Mouse (Mus musculus) cerebellum, postnatal 14 days (tissue): ENCODE measurements around the gene Armcx5.
A peak's percentile ranks its signal among the peaks of the same experiment; 100 is the strongest.
"Not testable (repeated sequence)": the region's sequence is repeated elsewhere in the genome, so short reads cannot be mapped to it uniquely, and the experiment has no call there.

Source experiments
- DNase-seq, 2 experiments: peaks; one replicate each; pipeline ENCODE4 v3.0.0; 2021; ENCODE audit warnings: mixed read lengths in 2 of 2

Armcx5 gene

DNA sequence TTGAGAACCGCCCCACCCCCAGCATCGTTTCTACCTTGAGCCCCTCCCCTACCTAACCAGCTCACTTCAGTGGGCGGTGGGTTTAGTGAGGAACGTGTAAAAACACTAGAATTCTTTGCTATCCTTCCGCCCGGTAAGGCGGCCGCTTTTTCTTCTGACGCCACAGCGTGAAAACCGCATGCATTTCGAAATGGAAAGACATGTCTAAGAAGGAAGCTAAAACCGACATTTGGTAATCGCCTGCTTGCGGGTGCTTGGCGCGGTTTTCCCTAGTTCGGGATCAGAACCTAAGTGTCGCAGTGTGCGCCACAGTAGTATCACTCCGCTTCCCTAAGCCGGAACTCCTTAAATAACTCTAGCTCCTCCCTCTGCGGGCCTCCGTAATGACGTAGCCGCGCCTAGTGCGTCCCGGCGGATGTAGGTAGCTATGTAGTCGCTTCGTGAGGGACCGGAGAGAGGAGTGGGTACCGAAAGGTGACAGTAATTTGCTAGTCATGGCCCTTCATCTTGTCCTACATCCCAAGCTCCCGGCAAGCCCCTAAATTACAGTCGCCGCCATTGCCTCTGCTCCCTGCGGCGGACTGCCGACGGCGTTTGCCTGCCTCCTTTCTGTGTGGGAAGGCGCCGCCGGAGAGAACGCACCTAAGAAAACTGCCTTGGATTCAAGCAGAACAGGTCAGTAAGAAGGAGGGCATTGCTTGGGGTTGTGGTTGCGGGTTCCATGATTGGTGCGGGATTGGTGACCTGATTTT is at the start of gene Armcx5, which contains the start of gene Gprasp1:
Armcx5 (plus strand) TSS at position 430 of the 752 bp plus-strand sequence.
Gprasp1 (plus strand) TSS at position 430 of the 752 bp plus-strand sequence.
- DNase-seq = peak; percentile 87 to 91

DNA sequence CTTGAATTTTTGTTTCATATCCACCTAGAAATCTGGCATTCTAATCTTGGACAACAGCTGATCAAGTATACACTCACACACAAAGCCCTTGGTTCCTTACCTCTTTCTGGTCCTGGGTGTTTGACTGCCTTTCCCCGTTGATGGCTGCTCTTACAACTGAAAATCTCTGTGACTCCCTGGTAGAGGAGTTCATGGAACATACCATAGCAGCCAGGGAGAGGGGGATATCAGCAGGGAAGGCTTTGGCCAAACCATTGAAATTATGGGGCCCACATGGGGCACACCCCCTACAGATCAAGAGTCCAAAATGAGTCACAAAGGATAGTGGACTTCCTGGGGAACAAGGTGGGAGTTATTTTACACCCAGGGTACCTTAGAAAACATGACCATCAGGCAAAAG is 48.9 kb upstream of the Armcx5 start, which contains the start of gene Tcp11x2:
Tcp11x2 (minus strand) TSS at position 158 of the 400 bp plus-strand sequence.
- DNase-seq = no peak

DNA sequence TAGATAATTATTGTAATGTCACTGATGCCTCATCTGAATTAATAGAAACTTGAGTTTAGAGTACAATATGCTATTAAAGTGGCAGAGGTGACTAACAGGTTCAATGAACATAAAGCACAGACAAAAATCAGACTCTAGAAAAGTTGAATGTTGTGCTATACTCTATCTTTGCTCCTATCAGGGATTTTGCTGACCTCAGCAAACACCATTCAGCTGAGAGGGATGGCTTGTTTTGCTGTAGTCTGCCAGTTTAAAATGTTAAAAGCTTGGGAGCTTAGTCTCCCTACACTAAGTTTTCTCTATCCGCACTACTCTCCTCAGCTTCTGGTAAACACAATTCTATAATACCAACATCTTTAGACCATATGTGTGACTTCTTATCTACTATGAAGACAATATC is 39.4 kb upstream of the Armcx5 start:
- DNase-seq = no peak

DNA sequence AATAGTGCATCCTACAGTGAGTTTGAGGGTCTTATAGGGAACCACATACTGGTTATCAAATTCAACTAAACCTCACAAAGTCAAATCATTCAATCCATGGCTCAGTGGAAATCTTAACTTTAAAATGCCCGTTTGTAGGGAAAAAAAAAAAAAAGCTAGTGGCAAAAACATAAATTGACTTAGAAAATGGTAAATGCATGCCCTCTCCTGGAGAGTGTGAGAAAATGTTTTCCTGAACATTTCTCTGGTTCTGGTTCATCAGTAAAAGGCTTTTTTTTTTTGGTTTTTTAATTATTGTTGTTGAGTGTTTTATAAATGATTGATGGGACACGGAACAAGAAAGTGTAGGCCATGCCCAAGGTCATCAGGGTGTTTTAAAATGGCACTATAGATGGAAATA is 38.2 kb upstream of the Armcx5 start:
- no peak for DNase-seq

DNA sequence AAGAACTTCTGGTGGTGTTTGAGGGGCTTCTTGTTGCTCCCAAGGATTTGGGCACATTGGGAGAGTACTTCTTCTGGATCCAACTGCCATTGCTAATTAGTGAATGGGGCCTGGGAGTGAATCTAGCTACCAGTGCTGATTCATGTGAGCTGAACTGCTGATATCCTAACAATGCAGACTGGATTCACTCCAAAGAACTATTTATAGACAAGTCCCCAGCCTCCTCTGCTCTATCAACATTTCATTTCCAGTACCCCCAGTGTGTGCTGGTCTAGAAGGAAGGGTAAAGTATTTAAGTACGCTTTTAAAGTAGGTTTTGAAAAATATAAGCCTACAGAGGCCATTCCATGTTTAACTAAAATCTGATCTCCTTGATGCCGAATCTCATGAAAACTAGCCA is 29.7 kb upstream of the Armcx5 start:
- no peak for DNase-seq

DNA sequence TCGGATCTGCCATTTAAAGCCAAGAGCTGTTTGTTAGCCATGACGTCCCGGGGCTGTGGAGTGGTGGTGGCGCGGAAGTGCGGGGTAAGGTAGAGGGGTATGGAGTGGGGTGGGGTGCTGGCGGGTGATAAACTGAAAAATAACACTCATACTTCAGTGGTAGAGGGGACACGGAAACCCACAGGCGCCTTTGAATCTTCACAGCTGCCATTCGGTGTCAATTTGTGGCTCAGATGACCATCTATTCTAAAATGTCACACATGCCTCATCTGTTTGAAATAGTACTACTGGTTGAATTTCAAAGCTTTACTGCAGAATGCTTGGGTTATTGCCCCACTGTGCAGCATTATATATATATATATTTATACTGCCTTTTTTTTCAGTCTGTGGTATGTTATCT is 17.4 kb upstream of the Armcx5 start, which contains the start of gene Tmsb15a:
Tmsb15a (minus strand) TSS at position 101 of the 400 bp plus-strand sequence.
- DNase-seq = no peak

DNA sequence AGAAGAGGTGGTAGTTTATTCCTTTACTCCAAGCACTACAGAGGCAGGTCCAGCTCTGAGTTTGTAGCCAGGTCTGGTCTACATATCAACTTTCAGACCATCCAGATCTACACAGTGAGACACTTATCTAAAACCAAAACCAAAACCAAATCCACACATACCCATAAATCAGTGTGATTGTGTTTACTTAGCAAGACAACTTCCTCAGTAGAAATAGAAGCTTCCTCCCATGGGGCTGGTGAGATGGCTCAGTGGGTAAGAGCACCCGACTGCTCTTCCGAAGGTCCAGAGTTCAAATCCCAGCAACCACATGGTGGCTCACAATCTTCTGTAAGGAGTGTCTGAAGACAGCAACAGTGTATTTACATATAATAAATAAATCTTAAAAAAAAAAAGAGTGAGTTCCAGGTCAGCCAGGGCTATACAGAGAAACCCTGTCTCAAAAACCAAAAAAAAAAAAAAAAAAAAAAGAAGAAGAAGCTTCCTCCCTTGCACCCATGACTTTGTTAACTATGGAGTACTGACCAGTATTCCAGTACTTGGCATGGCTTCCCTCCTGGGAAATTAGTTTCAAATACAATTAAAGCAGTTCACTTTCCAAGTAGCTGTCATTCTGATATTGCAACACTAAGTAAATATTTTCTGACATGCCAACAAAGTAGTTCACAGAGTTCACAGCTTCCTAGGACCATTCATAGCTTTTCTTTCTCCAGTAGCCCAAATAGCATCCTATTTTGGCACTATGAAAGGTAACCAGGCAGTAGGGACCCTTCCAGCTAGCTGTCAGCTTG is 3.6 kb upstream of the Armcx5 start:
- DNase-seq = no peak

DNA sequence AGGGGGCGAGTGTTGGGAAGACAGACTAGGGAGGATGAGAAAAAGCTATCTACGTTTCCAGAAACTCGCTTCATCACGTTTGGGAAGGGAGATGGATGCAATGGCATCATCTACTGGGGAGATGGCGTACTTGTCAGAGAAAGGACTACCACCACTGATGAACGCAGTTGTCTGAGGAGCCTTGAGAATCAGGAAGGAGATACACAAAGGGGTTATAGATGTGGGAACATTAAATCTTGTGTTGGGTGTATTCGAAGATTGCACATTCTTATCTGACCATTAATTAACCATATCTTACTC is 473 bp downstream of the Armcx5 start:
- no peak for DNase-seq

DNA sequence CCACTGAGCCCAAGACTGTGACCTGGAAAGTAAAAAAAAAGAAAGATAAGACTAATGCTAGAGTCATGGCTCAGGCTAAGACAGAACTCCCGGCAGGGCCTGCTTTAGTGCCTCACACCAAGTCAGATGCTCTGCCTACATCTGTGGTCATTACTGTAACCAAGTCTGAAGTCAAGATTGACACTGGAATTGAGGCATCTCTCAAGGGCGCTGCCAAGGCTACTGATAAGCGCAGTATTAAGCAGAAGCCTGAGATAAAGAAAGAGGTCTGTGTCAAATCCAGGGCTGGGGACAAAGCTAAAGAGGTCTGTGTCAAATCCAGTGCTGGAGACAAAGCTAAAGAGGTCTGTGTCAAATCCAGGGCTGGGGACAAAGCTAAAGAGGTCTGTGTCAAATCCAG is 2.8 kb downstream of the Armcx5 start:
- not testable (repeated sequence) for DNase-seq

DNA sequence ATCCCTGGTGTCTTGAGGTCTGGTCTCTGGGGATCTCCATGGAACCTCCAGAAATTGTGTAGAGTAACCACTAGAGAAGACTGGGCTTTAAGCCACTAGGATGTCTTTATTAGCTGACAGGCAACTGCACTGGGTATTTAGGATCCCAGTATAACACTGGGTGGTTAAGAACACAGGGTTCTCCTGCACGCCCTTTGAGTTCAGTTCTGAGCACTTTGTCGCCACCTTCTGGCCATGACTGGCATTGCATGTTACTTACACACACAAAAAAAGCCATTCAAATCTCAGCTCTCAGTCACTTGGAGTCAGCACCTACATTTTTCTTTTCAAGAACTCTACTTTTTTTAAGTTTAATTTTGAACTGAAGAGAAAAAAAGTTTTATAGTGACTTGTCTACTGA is 10.3 kb downstream of the Armcx5 start:
- DNase-seq = peak; percentile 81 to 87

DNA sequence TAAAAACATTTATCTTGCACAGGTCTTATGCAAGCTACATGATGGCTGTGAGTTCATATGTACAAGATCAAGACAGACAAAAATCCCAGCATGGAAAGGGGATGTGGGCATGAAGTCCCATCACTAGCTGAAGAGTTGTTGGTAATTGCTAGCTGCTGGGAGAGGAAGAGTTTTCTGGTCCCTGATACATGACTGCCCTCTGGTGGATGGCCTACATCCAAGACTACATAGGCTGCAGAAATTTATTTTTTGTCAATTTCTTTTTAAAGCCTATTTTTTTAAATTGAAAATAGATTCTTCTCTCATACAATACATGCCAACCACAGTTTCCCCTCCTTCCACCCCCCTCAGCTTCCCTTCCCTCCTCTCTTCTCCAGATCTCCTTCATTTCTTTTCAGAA is 19.2 kb downstream of the Armcx5 start:
- peak; percentile 46 to 69 for DNase-seq

DNA sequence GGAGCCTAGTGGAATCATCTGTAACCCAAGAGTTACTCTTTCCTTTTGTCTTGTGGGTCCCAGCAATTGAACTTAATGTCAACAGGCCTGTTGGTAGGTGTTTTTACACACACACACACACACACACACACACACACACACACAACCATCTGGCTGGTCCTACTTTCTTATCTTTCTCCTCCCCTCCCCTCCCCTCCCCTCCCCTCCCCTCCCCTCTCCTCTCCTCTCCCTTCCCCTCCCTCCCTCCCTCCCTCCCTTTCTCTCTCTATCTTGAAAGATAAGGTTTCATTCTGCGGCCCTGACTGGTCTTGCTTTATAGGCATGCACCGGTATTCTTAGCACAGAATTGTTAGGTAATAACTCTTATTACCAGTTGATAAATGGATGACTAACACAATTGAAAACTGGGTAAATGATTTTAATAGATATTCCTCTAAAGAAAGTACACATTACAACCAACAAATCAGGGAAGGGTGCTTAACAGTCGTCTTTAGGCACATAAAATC is 25.6 kb downstream of the Armcx5 start:
- DNase-seq = no peak

DNA sequence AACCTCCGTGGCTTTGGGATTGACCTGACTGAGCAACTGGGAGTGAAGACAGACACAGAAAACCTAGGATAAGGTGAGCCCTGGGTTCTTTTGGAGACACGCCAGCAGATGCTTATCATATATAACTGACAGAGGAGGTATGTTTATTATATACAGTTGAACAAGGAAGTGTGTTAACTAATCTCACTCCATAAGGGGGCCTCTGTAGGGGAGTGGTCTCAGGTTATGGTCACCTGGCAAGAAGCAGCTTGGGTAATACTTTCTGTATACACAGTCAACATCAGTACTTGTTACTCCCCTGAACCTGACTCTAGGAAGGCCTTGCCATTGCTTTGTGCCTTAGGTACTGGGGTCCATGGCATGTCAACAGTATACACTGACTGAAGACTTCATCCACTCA is 26.0 kb downstream of the Armcx5 start:
- no peak for DNase-seq

DNA sequence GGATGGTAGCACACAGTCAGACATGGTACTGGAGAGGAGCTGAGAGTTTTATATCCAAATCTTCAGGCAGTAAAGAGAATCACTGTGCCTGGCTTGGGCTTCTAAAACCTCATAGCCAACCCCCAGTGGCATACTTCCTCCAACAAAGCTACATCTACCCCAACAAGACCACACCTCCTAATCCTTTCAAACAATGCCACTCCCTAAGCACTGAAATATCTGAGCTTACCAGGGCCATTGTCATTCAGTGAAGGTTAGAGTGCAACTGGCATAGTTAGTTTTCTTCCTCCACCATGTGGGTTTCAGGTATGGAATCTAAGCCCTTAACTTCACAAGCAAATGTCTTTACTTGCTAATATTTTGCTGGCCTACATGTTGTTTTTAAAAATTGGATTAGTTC is 49.0 kb downstream of the Armcx5 start:
- DNase-seq = no peak

DNA sequence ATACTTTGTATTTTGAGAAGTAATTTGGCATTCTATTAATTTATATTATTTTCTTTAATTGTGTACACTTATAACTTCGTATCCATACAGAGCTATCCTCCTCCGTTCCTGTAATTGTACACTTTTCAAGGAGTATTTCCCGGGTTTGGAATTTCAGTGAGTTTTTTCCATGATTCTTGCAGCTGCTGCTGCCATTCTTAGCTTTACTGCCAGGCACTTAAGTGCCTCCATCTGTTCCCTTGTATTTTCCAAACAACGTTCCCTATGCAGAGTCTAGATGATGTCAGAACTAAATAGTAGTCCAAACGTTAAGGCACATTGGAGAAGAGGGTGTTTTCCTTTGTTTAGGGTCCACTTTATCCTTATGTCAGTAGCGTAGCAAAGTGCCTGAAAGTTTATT is 49.8 kb downstream of the Armcx5 start:
- DNase-seq = no peak

DNA sequence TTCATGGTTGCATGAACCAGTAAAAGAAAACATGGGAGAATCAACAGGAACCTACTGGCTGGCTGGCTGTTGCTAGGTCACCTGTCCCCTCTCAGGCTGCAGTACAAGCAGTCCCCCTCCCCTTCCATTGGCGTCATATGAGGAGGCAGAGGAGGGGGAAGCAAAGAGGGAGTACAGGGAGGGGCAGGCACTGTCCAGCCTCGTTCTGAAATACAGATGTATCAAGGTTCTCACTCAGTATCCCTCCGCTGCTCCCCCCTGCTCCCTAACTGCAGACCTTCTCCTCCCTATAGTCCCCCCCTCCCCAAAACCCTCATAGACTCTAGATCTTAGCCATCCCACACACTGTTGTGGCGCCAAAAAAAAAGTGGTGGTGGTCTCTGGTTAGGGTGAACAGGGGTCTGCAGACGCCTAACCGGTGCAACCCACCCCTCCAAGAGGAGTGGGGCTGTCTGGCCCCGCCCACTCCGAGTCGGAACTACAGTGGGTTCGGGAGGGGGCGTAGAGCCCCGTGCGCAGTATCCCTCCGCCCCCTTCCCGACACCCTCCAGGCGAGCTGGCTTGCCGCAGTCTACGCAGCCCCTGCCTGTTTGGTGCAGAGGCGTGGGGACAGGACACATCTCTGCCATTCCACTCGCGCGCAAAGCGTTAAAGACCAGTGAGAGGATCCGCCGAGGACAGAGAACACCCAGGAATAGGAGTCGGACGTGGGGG is 53.2 kb downstream of the Armcx5 start:
- peak; percentile 68 to 73 for DNase-seq

DNA sequence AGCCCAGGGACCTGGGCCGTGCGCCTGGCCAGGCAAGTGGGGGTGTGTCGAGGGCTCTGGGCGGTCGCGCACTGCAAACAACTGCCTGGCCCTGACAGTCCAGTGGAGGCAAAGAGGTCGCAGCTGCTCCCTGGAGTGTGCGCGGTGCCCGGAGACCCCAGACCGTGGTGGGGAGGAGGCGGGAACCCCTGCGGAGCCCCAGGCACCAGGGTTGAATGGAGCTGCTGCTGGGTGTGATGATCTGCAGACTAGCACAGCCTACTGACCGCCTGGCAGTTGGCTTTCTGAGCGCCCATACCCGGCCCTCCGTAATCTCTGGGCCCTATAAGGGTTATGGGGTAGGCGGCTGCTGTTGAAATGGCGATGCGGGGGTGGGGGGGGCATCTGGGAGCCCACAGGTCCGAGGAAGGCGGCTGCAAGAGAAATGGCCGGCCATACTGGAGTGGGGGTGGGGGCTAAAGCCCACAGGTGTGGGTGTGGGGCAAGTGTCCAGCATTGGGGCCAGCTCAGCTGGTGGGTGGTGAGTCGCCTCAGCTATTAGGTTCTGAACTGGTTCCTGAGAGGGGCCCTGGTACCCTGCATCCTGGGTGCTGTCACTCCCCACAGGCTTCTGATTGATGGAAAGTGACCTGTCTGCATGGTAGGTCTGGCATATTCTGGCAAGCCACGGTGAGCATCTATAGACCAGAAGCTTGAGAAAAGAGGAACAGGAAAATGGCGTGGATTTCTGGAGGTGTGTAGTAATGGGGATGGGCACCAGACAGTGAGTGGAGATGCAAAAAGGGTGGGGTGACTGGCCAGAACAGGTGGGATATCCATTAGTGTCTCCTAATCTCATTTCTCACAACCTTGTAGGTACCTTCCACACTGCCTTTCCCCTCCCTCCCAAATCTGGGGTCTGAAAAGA is 54.0 kb downstream of the Armcx5 start:
- peak; percentile 40 to 59 for DNase-seq
